Mouse (Mus musculus) midbrain, embryonic 11.5 days (tissue): ENCODE data around the gene Arhgef38. TPM values are rescaled to one million over a fixed set of nuclear protein-coding genes. Genes with fewer than 3 reads are reported as not detected.

Experiments
- ATAC-seq: fragments of 200-750 bp; cut with Nextera tagmentation; 2 replicates; pipeline ENCODE4 v1.8.0; 2017; ENCODE audit warnings: moderate TSS enrichment, moderate library complexity; ENCODE audit not compliant: low FRiP score
- DNase-seq: peaks from one replicate; pipeline ENCODE4 v3.0.0; 2015; ENCODE audit warnings: low spot score; ENCODE audit errors: missing footprints
- H3K27ac ChIP-seq: fragments of 300-500 bp; sonication (generic); 2 replicates; pipeline ENCODE4 v1.5.1; 2014; ENCODE audit warnings: low read depth, low read length
- H3K27me3 ChIP-seq: fragments of 300-500 bp; sonication (generic); 2 replicates; pipeline ENCODE4 v1.6.1; 2014; ENCODE audit warnings: mild to moderate bottlenecking, low read length, moderate library complexity, mixed read lengths; ENCODE audit not compliant: control insufficient read depth, insufficient read depth
- H3K36me3 ChIP-seq: fragments of 300-500 bp; sonication (generic); 2 replicates; pipeline ENCODE4 v1.6.1; 2014; ENCODE audit warnings: mild to moderate bottlenecking, low read length, moderate library complexity, mixed read lengths; ENCODE audit not compliant: control insufficient read depth, insufficient read depth
- H3K4me1 ChIP-seq: fragments of 300-500 bp; sonication (generic); 2 replicates; pipeline ENCODE4 v1.6.1; 2014; ENCODE audit warnings: low read length; ENCODE audit not compliant: control insufficient read depth, insufficient read depth
- H3K4me2 ChIP-seq: fragments of 300-500 bp; sonication (generic); 2 replicates; pipeline ENCODE4 v1.6.1; 2014; ENCODE audit warnings: mild to moderate bottlenecking, moderate library complexity
- H3K4me3 ChIP-seq: fragments of 300-500 bp; sonication (generic); 2 replicates; pipeline ENCODE4 v1.5.1; 2014; ENCODE audit warnings: low read depth, low read length
- H3K9ac ChIP-seq: fragments of 300-500 bp; sonication (generic); 2 replicates; pipeline ENCODE4 v1.6.1; 2014; ENCODE audit warnings: low read length
- H3K9me3 ChIP-seq: fragments of 300-500 bp; sonication (generic); 2 replicates; pipeline ENCODE4 v1.6.1; 2016; ENCODE audit warnings: low read length; ENCODE audit not compliant: control insufficient read depth
- WGBS: fragments of 180-500 bp; shearing (Covaris S2); extraction: QIAGEN DNeasy Blood & Tissue Kit; methylation state at CpG from one replicate; pipeline ENCODE4 v1.1.7; 2014; 5-methylcytosine and 5-hydroxymethylcytosine counted together
- polyA plus RNA-seq: library from polyadenylated mRNA; unstranded; fragments of >200 nt; fragmentation: Nextera tagmentation; extraction: Ambion mirVana; gene quantifications from 2 replicates; pipeline ENCODE4 v1.2.1, GENCODE M21; 2014

Arhgef38 gene
- polyA plus RNA-seq, 1 experiment from 2014 or later = 0.10 TPM

GRCm38 (mm10) chr3:133111741-133112140 is 123.0 kb downstream of the Arhgef38 start:
- DNase-seq = peak; percentile 90

GRCm38 (mm10) chr3:133109844-133110243 is 124.9 kb downstream of the Arhgef38 start:
- Histone ChIP-seq H3K4me1 (no peaks in the 10 kb centered on the region), H3K9me3 (no peaks in the 10 kb centered on the region), H3K27ac (no peak overlapping the region), H3K27me3 (no peaks in the 10 kb centered on the region), H3K9ac (no peak overlapping the region), H3K36me3 (peaks cover 5% of the 10 kb centered on the region; the same call in 1 of the 2 replicates), H3K4me2 (no peak overlapping the region), H3K4me3 (no peak overlapping the region)
- peak; percentile 65 for DNase-seq
- ATAC-seq = no peak
- 93% methylated on average over 4 of the region's 4 CpGs for WGBS

More at GRCm38 (mm10) chr3:133111741-133112140, 123.0 kb downstream of the Arhgef38 start:
- H3K4me3 ChIP-seq = no peak overlapping the region
- no peak overlapping the region for H3K27ac ChIP-seq
- peaks cover 3% of the 10 kb centered on the region; the same call in 1 of the 2 replicates for H3K36me3 ChIP-seq
- H3K9ac ChIP-seq = no peak overlapping the region
- no peak overlapping the region for H3K4me2 ChIP-seq
- no peaks in the 10 kb centered on the region for H3K27me3 ChIP-seq
- no peaks in the 10 kb centered on the region for H3K9me3 ChIP-seq
- 33% methylated on average over 2 of the region's 2 CpGs for WGBS
- no peaks in the 10 kb centered on the region for H3K4me1 ChIP-seq
- peak; percentile 42; the same call in 1 of the 2 replicates for ATAC-seq

- DNase-seq (no peak), ATAC-seq (no peak)
- H3K4me1 ChIP-seq = no peaks in the 10 kb centered on the region
- no peak overlapping the region for H3K4me3 ChIP-seq
- H3K4me2 ChIP-seq = no peak overlapping the region
- H3K36me3 ChIP-seq = peaks cover 7% of the 10 kb centered on the region
- no peak overlapping the region for H3K9ac ChIP-seq
- no peak overlapping the region for H3K27ac ChIP-seq
- 96% methylated on average over 4 of the region's 4 CpGs for WGBS
- no peaks in the 10 kb centered on the region for H3K9me3 ChIP-seq
- H3K27me3 ChIP-seq = no peaks in the 10 kb centered on the region
Measured at GRCm38 (mm10) chr3:133108731-133109130, 126.0 kb downstream of the Arhgef38 start.

- ATAC-seq (no peak), DNase-seq (peak; percentile 77)
- Histone ChIP-seq H3K4me3 (no peak overlapping the region), H3K27me3 (no peaks in the 10 kb centered on the region), H3K9ac (no peak overlapping the region), H3K4me1 (no peaks in the 10 kb centered on the region), H3K36me3 (peaks cover 13% of the 10 kb centered on the region), H3K27ac (no peak overlapping the region), H3K9me3 (no peaks in the 10 kb centered on the region), H3K4me2 (no peak overlapping the region)
- WGBS = 92% methylated on average over 3 of the region's 3 CpGs
Measured at GRCm38 (mm10) chr3:133104436-133104835, 130.3 kb downstream of the Arhgef38 start.

GRCm38 (mm10) chr3:133103768-133104167 is 131.0 kb downstream of the Arhgef38 start:
- Histone ChIP-seq H3K9me3 (no peaks in the 10 kb centered on the region), H3K27me3 (no peaks in the 10 kb centered on the region), H3K36me3 (peaks cover 12% of the 10 kb centered on the region), H3K4me2 (no peak overlapping the region), H3K4me3 (no peak overlapping the region), H3K9ac (no peak overlapping the region), H3K27ac (no peak overlapping the region), H3K4me1 (no peaks in the 10 kb centered on the region)
- WGBS = 89% methylated on average over 3 of the region's 3 CpGs
- no peak for ATAC-seq
- DNase-seq = peak; percentile 75

- H3K4me1 ChIP-seq = no peaks in the 10 kb centered on the region
- no peaks in the 10 kb centered on the region for H3K9me3 ChIP-seq
- 93% methylated on average over 2 of the region's 2 CpGs for whole genome bisulfite sequencing
- peak; percentile 17 for DNase-seq
- H3K4me2 ChIP-seq = no peak overlapping the region
- no peak for ATAC-seq
- no peaks in the 10 kb centered on the region for H3K27me3 ChIP-seq
- H3K36me3 ChIP-seq = peaks cover 9% of the 10 kb centered on the region
- no peak overlapping the region for H3K9ac ChIP-seq
- H3K4me3 ChIP-seq = no peak overlapping the region
- H3K27ac ChIP-seq = no peak overlapping the region
Measured at GRCm38 (mm10) chr3:133098909-133099308, 135.8 kb downstream of the Arhgef38 start.

GRCm38 (mm10) chr3:133098336-133098735 is 136.4 kb downstream of the Arhgef38 start:
- Histone ChIP-seq H3K9me3 (no peaks in the 10 kb centered on the region), H3K4me1 (no peaks in the 10 kb centered on the region), H3K4me3 (no peak overlapping the region), H3K36me3 (peaks cover 7% of the 10 kb centered on the region; the same call in 1 of the 2 replicates), H3K27me3 (no peaks in the 10 kb centered on the region), H3K9ac (no peak overlapping the region), H3K4me2 (no peak overlapping the region), H3K27ac (no peak overlapping the region)
- WGBS = 96% methylated on average over 4 of the region's 4 CpGs
- DNase-seq (peak; percentile 47), ATAC-seq (no peak)

- Histone ChIP-seq H3K4me1 (peaks cover under 1% of the 10 kb centered on the region; the same call in 1 of the 2 replicates), H3K4me3 (no peak overlapping the region), H3K36me3 (peaks cover 7% of the 10 kb centered on the region; the same call in 1 of the 2 replicates), H3K27me3 (no peaks in the 10 kb centered on the region), H3K4me2 (no peak overlapping the region), H3K27ac (no peak overlapping the region), H3K9me3 (no peaks in the 10 kb centered on the region), H3K9ac (no peak overlapping the region)
- ATAC-seq (no peak), DNase-seq (peak; percentile 4)
- 91% methylated on average over 6 of the region's 6 CpGs for WGBS
Measured at GRCm38 (mm10) chr3:133097936-133098335, 136.8 kb downstream of the Arhgef38 start.

- DNase-seq = peak; percentile 39
- Histone ChIP-seq H3K9ac (no peak overlapping the region), H3K27me3 (no peaks in the 10 kb centered on the region), H3K4me1 (peaks cover 10% of the 10 kb centered on the region), H3K4me3 (no peak overlapping the region), H3K27ac (no peak overlapping the region), H3K4me2 (no peak overlapping the region), H3K9me3 (no peaks in the 10 kb centered on the region), H3K36me3 (peaks cover 2% of the 10 kb centered on the region; the same call in 1 of the 2 replicates)
- 93% methylated on average over 1 of the region's 1 CpGs for WGBS
- no peak for ATAC-seq
Measured at GRCm38 (mm10) chr3:133094305-133094704, 140.4 kb downstream of the Arhgef38 start.
